Mouse (Mus musculus) stomach, embryonic 16.5 days (tissue): ENCODE data around the gene Trem3. TPM values are rescaled to one million over a fixed set of nuclear protein-coding genes. Genes with fewer than 3 reads are reported as not detected.

Experiments used
- ATAC-seq: fragments of 200-750 bp; cut with Nextera tagmentation; 2 replicates; pipeline ENCODE4 v1.8.0; 2017; ENCODE audit warnings: moderate number of reproducible peaks, moderate TSS enrichment; ENCODE audit not compliant: insufficient read depth, low FRiP score
- H3K27ac ChIP-seq: fragments of 300-500 bp; sonication (generic); 2 replicates; pipeline ENCODE4 v1.5.1; 2014; ENCODE audit warnings: low read length
- H3K27me3 ChIP-seq: fragments of 300-500 bp; sonication (generic); 2 replicates; pipeline ENCODE4 v1.6.1; 2014; ENCODE audit warnings: low read length, control low read depth, mixed read lengths; ENCODE audit not compliant: control insufficient read depth, insufficient read depth
- H3K36me3 ChIP-seq: fragments of 300-500 bp; sonication (generic); 2 replicates; pipeline ENCODE4 v1.6.1; 2014; ENCODE audit warnings: low read length; ENCODE audit not compliant: control insufficient read depth, insufficient read depth
- H3K4me1 ChIP-seq: fragments of 300-500 bp; sonication (generic); 2 replicates; pipeline ENCODE4 v1.6.1; 2014; ENCODE audit warnings: low read length, control low read depth, mixed read lengths; ENCODE audit not compliant: control insufficient read depth, insufficient read depth
- H3K4me2 ChIP-seq: fragments of 300-500 bp; sonication (generic); 2 replicates; pipeline ENCODE4 v1.6.1; 2014; ENCODE audit warnings: low read depth, low read length, mixed read lengths
- H3K4me3 ChIP-seq: fragments of 300-500 bp; sonication (generic); replicated peaks from 2 replicates; pipeline ENCODE4 v1.5.1; 2014; ENCODE audit warnings: mild to moderate bottlenecking, low read length
- H3K9ac ChIP-seq: fragments of 300-500 bp; sonication (generic); 2 replicates; pipeline ENCODE4 v1.6.1; 2014; ENCODE audit warnings: low read length
- H3K9me3 ChIP-seq: fragments of 300-500 bp; sonication (generic); replicated peaks from 2 replicates; pipeline ENCODE4 v1.6.1; 2016; ENCODE audit warnings: low read length, control low read depth; ENCODE audit not compliant: control insufficient read depth
- WGBS: fragments of 180-500 bp; shearing (Covaris S2); extraction: QIAGEN DNeasy Blood & Tissue Kit; methylation state at CpG from one replicate; pipeline ENCODE4 v1.1.7; 2014; 5-methylcytosine and 5-hydroxymethylcytosine counted together
- polyA plus RNA-seq: library from polyadenylated mRNA; unstranded; fragments of >200 nt; fragmentation: Nextera tagmentation; extraction: Ambion mirVana; gene quantifications from 2 replicates; pipeline ENCODE4 v1.2.1, GENCODE M21; 2015

Gene Trem3
- polyA plus RNA-seq, 1 experiment from 2014 or later: 1.1 TPM

GRCm38 (mm10) chr17:48278381-48278780, 30.8 kb downstream of the Trem3 start:
- H3K36me3 ChIP-seq: no peaks in the 10 kb centered on the region
- H3K27me3 ChIP-seq: no peaks in the 10 kb centered on the region
- ATAC-seq: no peak
- no peak overlapping the region for H3K9ac ChIP-seq
- no peak overlapping the region for H3K4me2 ChIP-seq
- H3K27ac ChIP-seq: no peak overlapping the region
- no peak overlapping the region for H3K4me3 ChIP-seq
- H3K4me1 ChIP-seq: peaks cover 4% of the 10 kb centered on the region; the same call in 1 of the 2 replicates
- H3K9me3 ChIP-seq: no peaks in the 10 kb centered on the region

GRCm38 (mm10) chr17:48279002-48279401, 31.4 kb downstream of the Trem3 start:
- Histone ChIP-seq H3K9ac (no peak overlapping the region), H3K27me3 (no peaks in the 10 kb centered on the region), H3K9me3 (no peaks in the 10 kb centered on the region), H3K4me2 (no peak overlapping the region), H3K36me3 (no peaks in the 10 kb centered on the region), H3K4me1 (peaks cover 4% of the 10 kb centered on the region; the same call in 1 of the 2 replicates), H3K4me3 (no peak overlapping the region), H3K27ac (no peak overlapping the region)
- 79% methylated on average over 4 of the region's 4 CpGs for WGBS
- ATAC-seq: no peak

- H3K4me1 ChIP-seq: peaks cover 4% of the 10 kb centered on the region; the same call in 1 of the 2 replicates
- 21% methylated on average over 18 of the region's 18 CpGs for WGBS
- H3K9ac ChIP-seq: peak overlapping the region; percentile 57; the same call in 1 of the 2 replicates
- H3K36me3 ChIP-seq: no peaks in the 10 kb centered on the region
- peak overlapping the region; percentile 52 for H3K4me2 ChIP-seq
- H3K27me3 ChIP-seq: no peaks in the 10 kb centered on the region
- H3K9me3 ChIP-seq: no peaks in the 10 kb centered on the region
- peak overlapping the region; percentile 29 for H3K4me3 ChIP-seq
- no peak for ATAC-seq
- H3K27ac ChIP-seq: no peak overlapping the region
These were observed 33.6 kb downstream of the Trem3 start for GRCm38 (mm10) chr17:48280943-48281738.

GRCm38 (mm10) chr17:48281739-48282085, 34.1 kb downstream of the Trem3 start:
- H3K27me3 ChIP-seq: no peaks in the 10 kb centered on the region
- H3K4me1 ChIP-seq: peaks cover 4% of the 10 kb centered on the region; the same call in 1 of the 2 replicates
- no peak overlapping the region for H3K27ac ChIP-seq
- H3K36me3 ChIP-seq: no peaks in the 10 kb centered on the region
- no peak for ATAC-seq
- peak overlapping the region; percentile 29 for H3K4me3 ChIP-seq
- peak overlapping the region; percentile 52 for H3K4me2 ChIP-seq
- H3K9me3 ChIP-seq: no peaks in the 10 kb centered on the region
- WGBS: 7% methylated on average over 3 of the region's 3 CpGs
- peak overlapping the region; percentile 57; the same call in 1 of the 2 replicates for H3K9ac ChIP-seq

GRCm38 (mm10) chr17:48286765-48287164, 39.2 kb downstream of the Trem3 start:
- 47% methylated on average over 1 of the region's 1 CpGs for WGBS
- Histone ChIP-seq H3K27ac (no peak overlapping the region), H3K36me3 (no peaks in the 10 kb centered on the region), H3K27me3 (no peaks in the 10 kb centered on the region), H3K9ac (no peak overlapping the region), H3K4me1 (no peaks in the 10 kb centered on the region), H3K4me2 (no peak overlapping the region), H3K9me3 (no peaks in the 10 kb centered on the region), H3K4me3 (no peak overlapping the region)
- ATAC-seq: no peak

GRCm38 (mm10) chr17:48287276-48287675, 39.7 kb downstream of the Trem3 start:
- Histone ChIP-seq H3K4me2 (no peak overlapping the region), H3K4me3 (no peak overlapping the region), H3K27ac (no peak overlapping the region), H3K9ac (no peak overlapping the region), H3K9me3 (no peaks in the 10 kb centered on the region), H3K36me3 (no peaks in the 10 kb centered on the region), H3K4me1 (no peaks in the 10 kb centered on the region), H3K27me3 (no peaks in the 10 kb centered on the region)
- no peak for ATAC-seq
- 55% methylated on average over 2 of the region's 2 CpGs for WGBS

- Histone ChIP-seq H3K36me3 (no peaks in the 10 kb centered on the region), H3K4me2 (no peak overlapping the region), H3K4me3 (no peak overlapping the region), H3K9me3 (no peaks in the 10 kb centered on the region), H3K27me3 (no peaks in the 10 kb centered on the region), H3K9ac (no peak overlapping the region), H3K27ac (no peak overlapping the region), H3K4me1 (no peaks in the 10 kb centered on the region)
- ATAC-seq: no peak
- WGBS: 78% methylated on average over 5 of the region's 5 CpGs
These were observed 46.1 kb downstream of the Trem3 start for GRCm38 (mm10) chr17:48293500-48294194.

- peak; percentile 38; the same call in 1 of the 2 replicates for ATAC-seq
- no peaks in the 10 kb centered on the region for H3K9me3 ChIP-seq
- H3K36me3 ChIP-seq: no peaks in the 10 kb centered on the region
- no peak within 1 kb of the TSS for H3K4me3 ChIP-seq
- H3K4me2 ChIP-seq: no peak within 1 kb of the TSS
- H3K27me3 ChIP-seq: no peaks in the 10 kb centered on the region
- no peak within 1 kb of the TSS for H3K9ac ChIP-seq
- H3K27ac ChIP-seq: 0 out of 2 replicates have a peak within 1 kb of the TSS, but pooled peaks have one; percentile 19
- no peaks in the 10 kb centered on the region for H3K4me1 ChIP-seq
- WGBS: 16% methylated on average over 3 of the region's 4 CpGs
These were observed 51.6 kb downstream of the Trem3 start, which contains the start of gene Treml2 for GRCm38 (mm10) chr17:48299203-48299602. Treml2 (plus strand) TSS chr17:48299498.

GRCm38 (mm10) chr17:48299756-48300155, 52.2 kb downstream of the Trem3 start:
- 46% methylated on average over 7 of the region's 7 CpGs for WGBS
- Histone ChIP-seq H3K27me3 (no peaks in the 10 kb centered on the region), H3K4me2 (no peak overlapping the region), H3K4me3 (no peak overlapping the region), H3K9ac (no peak overlapping the region), H3K9me3 (no peaks in the 10 kb centered on the region), H3K4me1 (no peaks in the 10 kb centered on the region), H3K36me3 (no peaks in the 10 kb centered on the region), H3K27ac (0 out of 2 replicates have a peak overlapping the region, but pooled peaks have one; percentile 19)
- ATAC-seq: no peak
